Mouse (Mus musculus): ENCODE measurements around the gene Dab2ip.

DNA sequence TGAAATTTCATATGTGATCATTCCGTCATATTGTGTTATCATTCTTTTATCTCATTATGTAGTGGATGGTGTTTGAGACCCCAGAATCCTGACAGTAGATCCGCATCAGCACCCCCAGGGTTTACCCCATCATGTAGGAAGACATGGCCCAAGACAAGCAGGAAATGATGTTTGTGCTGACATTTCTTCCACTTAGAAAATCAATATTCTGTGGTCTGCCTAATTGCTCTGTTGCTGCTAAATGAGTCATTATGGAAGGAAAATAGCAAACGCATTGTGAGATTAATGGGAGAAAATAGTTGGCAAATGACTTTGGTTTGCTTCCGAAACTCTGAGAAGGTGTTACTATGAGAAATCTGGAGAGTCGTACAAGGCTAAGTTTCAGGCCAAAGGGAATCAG lies 116.4 kb downstream of the Dab2ip start:
- TF ChIP-seq POLR2A (IDR thresholded peaks at IDR 0.05; ENCODE audit: insufficient read length, low read depth) (no peak), MYOD1 (IDR thresholded peaks at IDR 0.05; ENCODE audit: control insufficient read depth in 1 of 3, insufficient read length in 2 of 3, low read depth in 2 of 3) (no peak), CEBPB (IDR thresholded peaks at IDR 0.05; ENCODE audit: insufficient read depth, poor library complexity, severe bottlenecking) (no peak), MYOG (IDR thresholded peaks at IDR 0.05; ENCODE audit: control insufficient read depth in 1 of 3, insufficient read depth in 1 of 3, insufficient read length in 2 of 3, low read depth in 2 of 3) (no peak), E2F4 (IDR thresholded peaks at IDR 0.05; ENCODE audit: insufficient read depth) (no peak), POLR2AphosphoS2 (IDR thresholded peaks at IDR 0.05; ENCODE audit: insufficient read length, low read depth) (no peak), USF1 (IDR thresholded peaks at IDR 0.05; ENCODE audit: low read depth) (no peak), TCF3 (IDR thresholded peaks at IDR 0.05; ENCODE audit: insufficient read length, low read depth) (no peak), TCF12 (IDR thresholded peaks at IDR 0.05; ENCODE audit: insufficient read depth, poor library complexity, severe bottlenecking) (no peak)

Measured in myocyte (in vitro differentiated cells).